Mouse (Mus musculus) testis, postnatal 14 days (tissue): ENCODE measurements around the gene Siglecf.
"Not testable (repeated sequence)": the region's sequence is repeated elsewhere in the genome, so short reads cannot be mapped to it uniquely, and the experiment has no call there.

ENCODE experiments used
- DNase-seq: peaks from one replicate; pipeline ENCODE4 v3.0.0; 2021; ENCODE audit warnings: low spot score

The Siglecf gene

GRCm38 (mm10) chr7:43351154-43351553, at the start of gene Siglecf:
Gene Siglecf, plus strand, starts transcription at chr7:43351341.
- DNase-seq: no peak

GRCm38 (mm10) chr7:43305235-43305634, 45.9 kb upstream of the Siglecf start:
- no peak for DNase-seq

GRCm38 (mm10) chr7:43309069-43309468, 42.1 kb upstream of the Siglecf start:
- no peak for DNase-seq

- DNase-seq: no peak
Observed at GRCm38 (mm10) chr7:43311632-43312031, 39.5 kb upstream of the Siglecf start.

- DNase-seq: no peak
Observed at GRCm38 (mm10) chr7:43312386-43313012, 38.6 kb upstream of the Siglecf start.

GRCm38 (mm10) chr7:43313013-43313428, 38.1 kb upstream of the Siglecf start, which contains the start of gene Zfp715:
Gene Zfp715, minus strand, starts transcription at chr7:43313294.
- DNase-seq: peak; percentile 93

GRCm38 (mm10) chr7:43326223-43326780, 24.8 kb upstream of the Siglecf start:
- no peak for DNase-seq

GRCm38 (mm10) chr7:43328101-43328500, 23.0 kb upstream of the Siglecf start:
- no peak for DNase-seq

GRCm38 (mm10) chr7:43333203-43333602, 17.9 kb upstream of the Siglecf start:
- DNase-seq: no peak

GRCm38 (mm10) chr7:43333899-43334298, 17.2 kb upstream of the Siglecf start:
- no peak for DNase-seq

GRCm38 (mm10) chr7:43340771-43341170, 10.4 kb upstream of the Siglecf start:
- no peak for DNase-seq

- DNase-seq: no peak
Observed at GRCm38 (mm10) chr7:43343191-43343590, 8.0 kb upstream of the Siglecf start.

GRCm38 (mm10) chr7:43344020-43344419, 7.1 kb upstream of the Siglecf start:
- no peak for DNase-seq

- DNase-seq: no peak
Observed at GRCm38 (mm10) chr7:43344491-43344890, 6.7 kb upstream of the Siglecf start.

- no peak for DNase-seq
Observed at GRCm38 (mm10) chr7:43346148-43346547, 5.0 kb upstream of the Siglecf start.

- DNase-seq: no peak
Observed at GRCm38 (mm10) chr7:43346571-43346970, 4.6 kb upstream of the Siglecf start.

- not testable (repeated sequence) for DNase-seq
Observed at GRCm38 (mm10) chr7:43349623-43350022, 1.5 kb upstream of the Siglecf start.

GRCm38 (mm10) chr7:43353118-43353517, 2.0 kb downstream of the Siglecf start:
- DNase-seq: no peak

GRCm38 (mm10) chr7:43353758-43354157, 2.6 kb downstream of the Siglecf start:
- no peak for DNase-seq

GRCm38 (mm10) chr7:43354893-43355835, 4.0 kb downstream of the Siglecf start:
- no peak for DNase-seq

- DNase-seq: no peak
Observed at GRCm38 (mm10) chr7:43358556-43358955, 7.4 kb downstream of the Siglecf start.

GRCm38 (mm10) chr7:43361442-43361841, 10.3 kb downstream of the Siglecf start:
- DNase-seq: no peak

- DNase-seq: no peak
Observed at GRCm38 (mm10) chr7:43362021-43362420, 10.9 kb downstream of the Siglecf start.
